Mouse (Mus musculus): ENCODE results near the gene Rpap3. TPM values are rescaled to one million over a fixed set of nuclear protein-coding genes. Genes with fewer than 3 reads are reported as not detected.
A peak's percentile ranks its signal among the peaks of the same experiment; 100 is the strongest.

Gene Rpap3
- polyA plus RNA-seq, 1 experiment from 2014 or later, result 31.3 TPM

GRCm38 (mm10) chr15:97746278-97746677, 40.7 kb upstream of the Rpap3 start:
- H3K9ac ChIP-seq (replicated peaks), result no peak overlapping the region
- no peak overlapping the region for H3K4me2 ChIP-seq
- no peak for ATAC-seq (ENCODE audit: low FRiP score)
- 94% methylated on average over 10 of the region's 10 CpGs for WGBS
- H3K27ac ChIP-seq (replicated peaks), result no peak overlapping the region
- no peaks in the 10 kb centered on the region for H3K27me3 ChIP-seq (replicated peaks)
- H3K9me3 ChIP-seq (replicated peaks), result no peaks in the 10 kb centered on the region
- H3K4me3 ChIP-seq (replicated peaks), result no peak overlapping the region
- H3K4me1 ChIP-seq, result peaks cover 26% of the 10 kb centered on the region
- no peaks in the 10 kb centered on the region for H3K36me3 ChIP-seq

- H3K4me3 ChIP-seq (replicated peaks), result no peak overlapping the region
- no peak overlapping the region for H3K4me2 ChIP-seq
- WGBS, result 65% methylated on average over 10 of the region's 10 CpGs
- no peak for ATAC-seq (ENCODE audit: low FRiP score)
- no peaks in the 10 kb centered on the region for H3K36me3 ChIP-seq
- no peak overlapping the region for H3K9ac ChIP-seq (replicated peaks)
- H3K27ac ChIP-seq (replicated peaks), result peak overlapping the region; percentile 33
- H3K4me1 ChIP-seq, result peaks cover 18% of the 10 kb centered on the region
- H3K9me3 ChIP-seq (replicated peaks), result no peaks in the 10 kb centered on the region
- no peaks in the 10 kb centered on the region for H3K27me3 ChIP-seq (replicated peaks)
Observed at GRCm38 (mm10) chr15:97745331-97745730, 39.7 kb upstream of the Rpap3 start.

- Histone ChIP-seq H3K27ac (replicated peaks) (peak overlapping the region; percentile 33), H3K36me3 (no peaks in the 10 kb centered on the region), H3K9me3 (replicated peaks) (no peaks in the 10 kb centered on the region), H3K27me3 (replicated peaks) (no peaks in the 10 kb centered on the region), H3K9ac (replicated peaks) (no peak overlapping the region), H3K4me3 (replicated peaks) (no peak overlapping the region), H3K4me1 (peaks cover 14% of the 10 kb centered on the region), H3K4me2 (no peak overlapping the region)
- 47% methylated on average over 10 of the region's 10 CpGs for WGBS
- peak; percentile 64; the same call in 1 of the 2 replicates for ATAC-seq (ENCODE audit: low FRiP score)
Observed at GRCm38 (mm10) chr15:97744930-97745329, 39.3 kb upstream of the Rpap3 start.

GRCm38 (mm10) chr15:97743961-97744525, 38.4 kb upstream of the Rpap3 start:
- Histone ChIP-seq H3K4me3 (replicated peaks) (no peak overlapping the region), H3K9me3 (replicated peaks) (no peaks in the 10 kb centered on the region), H3K4me1 (peaks cover 14% of the 10 kb centered on the region), H3K4me2 (no peak overlapping the region), H3K27ac (replicated peaks) (no peak overlapping the region), H3K27me3 (replicated peaks) (no peaks in the 10 kb centered on the region), H3K36me3 (no peaks in the 10 kb centered on the region), H3K9ac (replicated peaks) (no peak overlapping the region)
- no peak for ATAC-seq (ENCODE audit: low FRiP score)
- WGBS, result 77% methylated on average over 11 of the region's 12 CpGs

GRCm38 (mm10) chr15:97743210-97743609, 37.6 kb upstream of the Rpap3 start:
- Histone ChIP-seq H3K36me3 (no peaks in the 10 kb centered on the region), H3K27ac (replicated peaks) (no peak overlapping the region), H3K4me2 (no peak overlapping the region), H3K27me3 (replicated peaks) (no peaks in the 10 kb centered on the region), H3K4me3 (replicated peaks) (no peak overlapping the region), H3K9ac (replicated peaks) (no peak overlapping the region), H3K4me1 (peaks cover 14% of the 10 kb centered on the region), H3K9me3 (replicated peaks) (no peaks in the 10 kb centered on the region)
- WGBS, result 85% methylated on average over 5 of the region's 5 CpGs
- no peak for ATAC-seq (ENCODE audit: low FRiP score)

- H3K9me3 ChIP-seq (replicated peaks), result no peaks in the 10 kb centered on the region
- no peak overlapping the region for H3K27ac ChIP-seq (replicated peaks)
- ATAC-seq (ENCODE audit: low FRiP score), result no peak
- no peak overlapping the region for H3K9ac ChIP-seq (replicated peaks)
- no peaks in the 10 kb centered on the region for H3K36me3 ChIP-seq
- no peaks in the 10 kb centered on the region for H3K27me3 ChIP-seq (replicated peaks)
- no peak overlapping the region for H3K4me3 ChIP-seq (replicated peaks)
- peaks cover 14% of the 10 kb centered on the region for H3K4me1 ChIP-seq
- H3K4me2 ChIP-seq, result no peak overlapping the region
- 55% methylated on average over 4 of the region's 4 CpGs for WGBS
Observed at GRCm38 (mm10) chr15:97742600-97742999, 37.0 kb upstream of the Rpap3 start.

GRCm38 (mm10) chr15:97742074-97742473, 36.4 kb upstream of the Rpap3 start:
- 61% methylated on average over 7 of the region's 7 CpGs for WGBS
- H3K27ac ChIP-seq (replicated peaks), result no peak overlapping the region
- no peaks in the 10 kb centered on the region for H3K27me3 ChIP-seq (replicated peaks)
- no peak overlapping the region for H3K4me3 ChIP-seq (replicated peaks)
- H3K36me3 ChIP-seq, result no peaks in the 10 kb centered on the region
- no peak overlapping the region for H3K9ac ChIP-seq (replicated peaks)
- no peak overlapping the region for H3K4me2 ChIP-seq
- no peak for ATAC-seq (ENCODE audit: low FRiP score)
- H3K9me3 ChIP-seq (replicated peaks), result no peaks in the 10 kb centered on the region
- peaks cover 14% of the 10 kb centered on the region for H3K4me1 ChIP-seq

- H3K27me3 ChIP-seq (replicated peaks), result no peaks in the 10 kb centered on the region
- H3K4me2 ChIP-seq, result no peak overlapping the region
- no peaks in the 10 kb centered on the region for H3K9me3 ChIP-seq (replicated peaks)
- H3K4me1 ChIP-seq, result peaks cover 14% of the 10 kb centered on the region
- H3K27ac ChIP-seq (replicated peaks), result no peak overlapping the region
- H3K4me3 ChIP-seq (replicated peaks), result no peak overlapping the region
- H3K9ac ChIP-seq (replicated peaks), result no peak overlapping the region
- WGBS, result 91% methylated on average over 12 of the region's 12 CpGs
- no peaks in the 10 kb centered on the region for H3K36me3 ChIP-seq
- ATAC-seq (ENCODE audit: low FRiP score), result no peak
Observed at GRCm38 (mm10) chr15:97741662-97742061, 36.0 kb upstream of the Rpap3 start.

GRCm38 (mm10) chr15:97740283-97740732, 34.7 kb upstream of the Rpap3 start:
- H3K9ac ChIP-seq (replicated peaks), result no peak overlapping the region
- H3K9me3 ChIP-seq (replicated peaks), result no peaks in the 10 kb centered on the region
- ATAC-seq (ENCODE audit: low FRiP score), result no peak
- peaks cover 10% of the 10 kb centered on the region for H3K4me1 ChIP-seq
- H3K36me3 ChIP-seq, result no peaks in the 10 kb centered on the region
- no peak overlapping the region for H3K4me2 ChIP-seq
- H3K4me3 ChIP-seq (replicated peaks), result no peak overlapping the region
- 86% methylated on average over 9 of the region's 9 CpGs for WGBS
- no peak overlapping the region for H3K27ac ChIP-seq (replicated peaks)
- no peaks in the 10 kb centered on the region for H3K27me3 ChIP-seq (replicated peaks)

- ATAC-seq (ENCODE audit: low FRiP score), result no peak
- WGBS, result 92% methylated on average over 7 of the region's 7 CpGs
- Histone ChIP-seq H3K27ac (replicated peaks) (no peak overlapping the region), H3K4me2 (no peak overlapping the region), H3K9me3 (replicated peaks) (no peaks in the 10 kb centered on the region), H3K4me1 (0 out of 2 replicates have a peak, but pooled peaks cover 3% of the 10 kb centered on the region), H3K4me3 (replicated peaks) (no peak overlapping the region), H3K9ac (replicated peaks) (no peak overlapping the region), H3K36me3 (no peaks in the 10 kb centered on the region), H3K27me3 (replicated peaks) (no peaks in the 10 kb centered on the region)
Observed at GRCm38 (mm10) chr15:97738923-97739322, 33.3 kb upstream of the Rpap3 start.

GRCm38 (mm10) chr15:97731988-97732387, 26.4 kb upstream of the Rpap3 start:
- no peaks in the 10 kb centered on the region for H3K27me3 ChIP-seq (replicated peaks)
- no peak overlapping the region for H3K4me3 ChIP-seq (replicated peaks)
- H3K9ac ChIP-seq (replicated peaks), result no peak overlapping the region
- 92% methylated on average over 11 of the region's 11 CpGs for WGBS
- no peak overlapping the region for H3K4me2 ChIP-seq
- no peak overlapping the region for H3K27ac ChIP-seq (replicated peaks)
- no peak for ATAC-seq (ENCODE audit: low FRiP score)
- no peaks in the 10 kb centered on the region for H3K36me3 ChIP-seq
- H3K9me3 ChIP-seq (replicated peaks), result no peaks in the 10 kb centered on the region
- 0 out of 2 replicates have a peak, but pooled peaks cover 4% of the 10 kb centered on the region for H3K4me1 ChIP-seq

- H3K36me3 ChIP-seq, result no peaks in the 10 kb centered on the region
- no peak within 1 kb of the TSS for H3K27ac ChIP-seq (replicated peaks)
- no peak within 1 kb of the TSS for H3K4me2 ChIP-seq
- 0 out of 2 replicates have a peak, but pooled peaks cover 4% of the 10 kb centered on the region for H3K4me1 ChIP-seq
- H3K27me3 ChIP-seq (replicated peaks), result no peaks in the 10 kb centered on the region
- H3K9ac ChIP-seq (replicated peaks), result no peak within 1 kb of the TSS
- WGBS, result 90% methylated on average over 8 of the region's 8 CpGs
- no peak for ATAC-seq (ENCODE audit: low FRiP score)
- no peaks in the 10 kb centered on the region for H3K9me3 ChIP-seq (replicated peaks)
- no peak within 1 kb of the TSS for H3K4me3 ChIP-seq (replicated peaks)
Observed at GRCm38 (mm10) chr15:97731111-97731510, 25.5 kb upstream of the Rpap3 start, which contains the start of gene Endou. Endou (minus strand) TSS chr15:97731339.
